ENCODE assay signal across 9 mouse cellular contexts in the genomic region with DNA sequence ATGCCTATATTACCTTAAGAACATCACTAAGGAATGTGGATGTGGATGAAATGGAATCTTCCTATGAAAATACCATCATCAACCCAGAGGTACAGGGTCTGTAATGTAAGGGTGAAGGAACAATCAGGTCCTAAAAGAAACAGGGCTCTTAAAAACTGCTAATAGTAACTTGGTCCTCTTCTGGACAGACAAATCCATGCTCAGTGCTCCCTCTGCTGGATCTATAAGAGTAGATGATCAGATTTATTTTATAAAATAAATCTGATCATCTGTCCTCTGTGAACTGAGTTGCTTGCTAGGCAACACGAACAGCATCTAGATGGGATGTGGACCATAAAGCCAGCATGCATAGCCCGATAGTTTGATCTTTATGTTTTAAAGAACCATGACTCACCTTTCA.
A peak's percentile ranks its signal among the peaks of the same experiment; 100 is the strongest.
DNase-seq lines count a peak whose midpoint lies in the region; ATAC-seq and TF ChIP-seq lines count a peak whose summit lies in the region.
"Had no signal": no experiment of that assay in that cellular context is flagged by ENCODE, and none has a peak within 500 bp of the region (broad histone marks: within the 10 kb centered on the region; RNA-seq: fewer than 3 reads in every experiment).

No protein-coding gene starts in this region.

- H3K27ac ChIP-seq in kidney, postnatal 0 days = no peak overlapping the region
- H3K27ac ChIP-seq: liver, embryonic 15.5 days had no signal

- no peak overlapping the region for H3K4me2 ChIP-seq in kidney, postnatal 0 days (ENCODE audit: low read length)
- H3K4me2 ChIP-seq: liver, embryonic 15.5 days had no signal

- H3K4me3 ChIP-seq in kidney, postnatal 0 days (replicated peaks; ENCODE audit: low read depth, low read length) = no peak overlapping the region
- H3K4me3 ChIP-seq: liver, embryonic 15.5 days had no signal

- no peaks in the 10 kb centered on the region for H3K36me3 ChIP-seq in kidney, postnatal 0 days (ENCODE audit: insufficient read depth, low read length)
- H3K36me3 ChIP-seq: liver, embryonic 15.5 days had no signal

- peak; percentile 55 for DNase-seq in kidney, postnatal 0 days (ENCODE audit: low spot score)
- DNase-seq in kidney, adult 11 months = no peak
- DNase-seq in 3T3-L1 (ENCODE audit: low read depth, low spot score) = peak; percentile 38
- DNase-seq in 416B (ENCODE audit: low read depth) = peak; percentile 34
- peak; percentile 16 for DNase-seq in brain, embryonic 18.5 days (ENCODE audit: low read depth, low spot score)
- DNase-seq in heart, postnatal 10 days = no peak
- no peak for DNase-seq in urinary bladder, postnatal 36 days (ENCODE audit: low spot score in 2 of 2)
- DNase-seq: layer of hippocampus, postnatal 36 days had no signal

- whole genome bisulfite sequencing in kidney, postnatal 0 days = 72% methylated on average over 2 of the region's 2 CpGs

- no peaks in the 10 kb centered on the region for H3K27me3 ChIP-seq in kidney, postnatal 0 days (ENCODE audit: insufficient read depth, low read length)
- H3K27me3 ChIP-seq: liver, embryonic 15.5 days had no signal

- H3K9ac ChIP-seq in kidney, postnatal 0 days (ENCODE audit: low read depth, low read length) = no peak overlapping the region
- H3K9ac ChIP-seq: liver, embryonic 15.5 days had no signal

- TF ChIP-seq CTCF in kidney, postnatal 0 days (IDR thresholded peaks at IDR 0.05; ENCODE audit: low read depth) = peak; percentile 56; the same call in 1 of the 2 replicates

- no peaks in the 10 kb centered on the region for H3K9me3 ChIP-seq in kidney, postnatal 0 days (replicated peaks; ENCODE audit: low read length)
- H3K9me3 ChIP-seq: liver, embryonic 15.5 days had no signal

- H3K4me1 ChIP-seq in kidney, postnatal 0 days (replicated peaks; ENCODE audit: insufficient read depth, low read length) = no peaks in the 10 kb centered on the region
- H3K4me1 ChIP-seq: liver, embryonic 15.5 days had no signal

- intact Hi-C loops in heart, postnatal 10 days (cut with DNase I) = no loop called here

- ATAC-seq in kidney, postnatal 0 days (replicated peaks; ENCODE audit: low FRiP score, low read depth) = no peak

Comparison
In these comparisons a context has a peak if more than half of its experiments do, and no peak if none do; other contexts are left out.
1. DNase-seq: peak in kidney, postnatal 0 days (single experiment), 3T3-L1 (single experiment), 416B (single experiment) and brain, embryonic 18.5 days (single experiment); none in kidney, adult 11 months (single experiment), heart, postnatal 10 days (0 of 2) and urinary bladder, postnatal 36 days (0 of 2).